Mouse (Mus musculus) c-Kit-positive CD71-positive TER-119-negative erythroid progenitor cells, embryonic 14.5 days (primary cell): Measurements from ENCODE around the gene Pomgnt2.

Source experiments
- DNase-seq: peaks from one replicate; pipeline ENCODE4 v3.0.0-alpha.2; 2013; ENCODE audit warnings: low read depth

Gene Pomgnt2

DNA sequence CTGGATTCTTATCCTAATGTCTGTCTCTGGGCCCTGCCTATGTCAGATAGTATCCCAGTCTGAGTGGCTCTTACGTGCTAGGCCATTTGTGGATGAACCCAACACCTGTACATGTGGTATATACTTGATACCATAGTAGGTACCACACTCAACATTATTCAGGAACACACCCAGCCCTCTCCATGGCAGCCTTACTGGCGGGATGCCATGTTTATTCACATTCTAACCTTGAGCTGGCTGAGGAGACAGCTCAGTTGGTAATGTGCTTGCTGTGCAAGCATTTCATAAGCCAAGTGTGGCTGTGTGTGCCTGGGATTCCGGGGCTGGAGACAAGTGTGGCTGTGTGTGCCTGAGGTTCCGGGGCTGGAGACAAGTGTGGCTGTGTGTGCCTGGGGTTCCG, 28.7 kb downstream of the Pomgnt2 start:
- DNase-seq, result no peak

- DNase-seq, result no peak
Observed at GRCm38 (mm10) chr9:121964941-121965340, 32.0 kb downstream of the Pomgnt2 start.

GRCm38 (mm10) chr9:121959966-121960635, 36.8 kb downstream of the Pomgnt2 start:
- no peak for DNase-seq

- no peak for DNase-seq
Observed at GRCm38 (mm10) chr9:121952596-121952995, 44.3 kb downstream of the Pomgnt2 start.

- DNase-seq, result no peak
Observed at GRCm38 (mm10) chr9:121951114-121951423, 45.8 kb downstream of the Pomgnt2 start.

DNA sequence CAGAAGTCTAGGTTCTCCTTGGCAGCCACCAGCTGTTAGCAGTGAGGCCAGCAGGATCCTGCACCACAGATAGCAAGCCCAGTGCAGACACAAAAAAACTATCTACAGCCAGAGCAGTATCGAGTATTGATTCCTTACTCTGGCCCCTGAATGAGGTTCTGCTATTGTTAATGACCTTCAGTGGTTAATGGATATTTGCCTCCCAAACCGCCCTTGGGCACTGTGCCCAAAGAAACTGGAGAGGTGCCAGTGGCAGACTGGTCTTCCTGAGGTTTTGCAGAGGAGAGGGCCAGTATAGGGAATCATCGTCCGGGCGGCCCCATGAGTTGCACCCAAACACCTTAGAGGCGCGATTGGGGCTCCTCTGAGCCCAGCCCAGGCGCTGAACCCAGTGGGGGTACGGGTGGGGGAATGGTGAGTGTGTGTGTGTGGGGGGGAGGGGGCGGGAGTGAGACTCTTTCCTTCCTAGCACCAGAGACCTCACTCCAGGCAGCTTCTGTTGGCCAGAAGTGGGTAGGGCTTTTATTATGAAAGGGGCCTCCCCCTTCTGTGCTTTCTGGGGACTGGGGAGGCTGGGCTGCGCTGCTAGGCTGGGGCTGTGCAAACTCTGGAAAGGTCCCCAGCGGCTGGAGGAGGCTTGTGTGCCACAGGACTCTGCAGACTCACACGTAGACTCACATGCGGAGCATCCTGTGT, 46.3 kb downstream of the Pomgnt2 start, which contains the start of gene Fam198a:
Fam198a (plus strand) TSS at position 571 of the 696 bp plus-strand sequence.
- no peak for DNase-seq

DNA sequence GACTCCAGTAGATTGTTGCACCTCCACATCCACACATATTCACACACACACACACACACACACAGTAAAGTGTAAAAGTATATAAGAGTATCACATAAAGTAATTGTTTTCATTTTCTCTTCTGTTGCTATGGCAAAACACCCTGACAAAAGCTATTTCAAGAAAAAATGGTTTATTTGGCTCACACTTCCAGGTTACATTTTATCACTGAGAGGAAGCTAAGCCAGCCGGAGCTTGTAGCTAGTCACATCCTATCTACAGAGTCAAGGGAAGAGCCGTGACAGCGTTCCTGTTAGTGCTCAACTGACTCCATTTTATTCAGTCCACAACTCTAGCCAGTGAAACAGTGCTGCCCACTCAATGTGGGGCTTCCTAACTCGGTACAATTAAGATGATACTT, 48.5 kb downstream of the Pomgnt2 start:
- DNase-seq, result no peak

GRCm38 (mm10) chr9:121947784-121948183, 49.1 kb downstream of the Pomgnt2 start:
- DNase-seq, result no peak

GRCm38 (mm10) chr9:121943628-121944027, 53.3 kb downstream of the Pomgnt2 start:
- DNase-seq, result no peak

- no peak for DNase-seq
Observed at GRCm38 (mm10) chr9:121943005-121943404, 53.9 kb downstream of the Pomgnt2 start.

DNA sequence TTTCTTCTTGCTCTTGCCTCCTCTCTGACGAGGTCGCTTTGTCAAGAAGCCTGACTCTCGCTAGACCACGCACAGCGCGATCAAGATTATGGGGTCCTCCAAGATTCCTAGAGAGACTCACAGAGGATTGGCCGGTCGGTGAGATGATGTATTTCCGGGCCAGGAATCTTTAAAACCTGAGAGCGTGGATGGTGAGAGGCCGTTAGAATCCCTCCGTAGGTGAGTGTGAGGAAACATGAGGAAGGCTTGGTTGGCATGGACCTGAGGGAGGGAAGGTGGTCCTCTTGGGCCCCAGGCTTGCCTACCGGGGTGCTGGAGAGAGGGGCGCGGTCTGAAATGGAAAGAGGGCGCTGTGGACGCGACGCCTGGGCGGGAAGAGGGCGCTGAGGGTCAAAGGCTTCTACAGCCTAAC, 59.0 kb downstream of the Pomgnt2 start:
- peak; percentile 54 for DNase-seq

GRCm38 (mm10) chr9:121937451-121937864, 59.5 kb downstream of the Pomgnt2 start:
- DNase-seq, result no peak

- DNase-seq, result no peak
Observed at GRCm38 (mm10) chr9:121936952-121937351, 60.0 kb downstream of the Pomgnt2 start.

DNA sequence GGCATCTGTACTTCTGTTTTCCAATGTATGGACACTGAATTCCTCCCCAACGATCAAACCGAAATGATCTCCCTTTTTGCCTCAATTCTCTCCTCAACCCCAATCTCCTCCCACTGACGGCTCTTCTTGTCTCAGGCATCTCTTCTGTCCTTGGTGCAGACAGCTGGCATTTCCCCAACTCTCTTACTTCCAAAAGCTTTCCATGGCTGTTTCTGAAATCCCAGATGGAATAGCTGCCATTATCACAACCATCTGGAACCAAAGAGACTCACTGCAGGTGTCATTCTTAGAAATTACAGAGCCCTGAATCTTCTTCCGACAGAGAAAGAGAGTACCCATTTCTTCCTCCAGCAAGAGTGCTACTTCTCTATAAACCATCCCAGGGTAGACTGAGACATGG, 62.1 kb downstream of the Pomgnt2 start:
- no peak for DNase-seq
